Mouse (Mus musculus) T-cell, adult 2 months (primary cell): ENCODE data around the gene Grb10.

ENCODE experiments used
- DNase-seq: peaks from one replicate; pipeline ENCODE4 v3.0.0; 2022; ENCODE audit warnings: low spot score

Grb10 gene

GRCm38 (mm10) chr11:11904995-11905394 lies 133.5 kb downstream of the Grb10 start:
- DNase-seq = no peak

GRCm38 (mm10) chr11:11901509-11901908 lies 137.0 kb downstream of the Grb10 start:
- no peak for DNase-seq

GRCm38 (mm10) chr11:11898496-11898895 lies 140.0 kb downstream of the Grb10 start:
- DNase-seq = no peak

GRCm38 (mm10) chr11:11897645-11898357 lies 140.7 kb downstream of the Grb10 start, which contains the start of gene Ddc:
Ddc (minus strand) TSS chr11:11898144.
- no peak for DNase-seq

- no peak for DNase-seq
These were observed 143.0 kb downstream of the Grb10 start for GRCm38 (mm10) chr11:11895479-11895878.

GRCm38 (mm10) chr11:11893769-11894168 lies 144.7 kb downstream of the Grb10 start:
- DNase-seq = no peak

- DNase-seq = no peak
These were observed 145.4 kb downstream of the Grb10 start for GRCm38 (mm10) chr11:11892993-11893602.

GRCm38 (mm10) chr11:11891832-11892231 lies 146.7 kb downstream of the Grb10 start:
- no peak for DNase-seq

- no peak for DNase-seq
These were observed 148.2 kb downstream of the Grb10 start for GRCm38 (mm10) chr11:11890139-11890741.

GRCm38 (mm10) chr11:11888727-11889126 lies 149.8 kb downstream of the Grb10 start:
- DNase-seq = no peak

GRCm38 (mm10) chr11:11888051-11888450 lies 150.4 kb downstream of the Grb10 start:
- DNase-seq = no peak

GRCm38 (mm10) chr11:11886403-11886998 lies 152.0 kb downstream of the Grb10 start:
- no peak for DNase-seq

- DNase-seq = no peak
These were observed 152.6 kb downstream of the Grb10 start for GRCm38 (mm10) chr11:11885921-11886320.

GRCm38 (mm10) chr11:11885246-11885643 lies 153.2 kb downstream of the Grb10 start:
- no peak for DNase-seq

GRCm38 (mm10) chr11:11884533-11885245 lies 153.8 kb downstream of the Grb10 start:
- no peak for DNase-seq

- DNase-seq = no peak
These were observed 156.7 kb downstream of the Grb10 start for GRCm38 (mm10) chr11:11881783-11882155.

- DNase-seq = no peak
These were observed 157.3 kb downstream of the Grb10 start for GRCm38 (mm10) chr11:11881026-11881782.
